Mouse (Mus musculus) C2C12 (cell line): ENCODE data around the gene Cxadr.

Source experiments
- CEBPB ChIP-seq: IDR thresholded peaks from one replicate; pipeline ENCODE4 v1.6.1; 2011; ENCODE audit warnings: low read depth, mild to moderate bottlenecking, control low read depth, moderate library complexity
- CTCF ChIP-seq: IDR thresholded peaks from one replicate; pipeline ENCODE4 v1.5.1; 2011; ENCODE audit not compliant: control insufficient read depth, insufficient read depth, insufficient read length
- FOSL1 ChIP-seq: IDR thresholded peaks from one replicate; pipeline ENCODE4 v1.8.0; 2011; ENCODE audit warnings: mild to moderate bottlenecking, low read length; ENCODE audit not compliant: poor library complexity, insufficient read depth, severe bottlenecking
- MAX ChIP-seq: IDR thresholded peaks from one replicate; pipeline ENCODE4 v1.6.1; 2011; ENCODE audit warnings: mild to moderate bottlenecking, control low read depth
- MYOD1 ChIP-seq: IDR thresholded peaks from one replicate; pipeline ENCODE4 v1.6.1; 2011; ENCODE audit warnings: low read depth; ENCODE audit not compliant: control insufficient read depth, insufficient read length
- USF1 ChIP-seq: IDR thresholded peaks from one replicate; pipeline ENCODE4 v1.6.1; 2011; ENCODE audit warnings: low read depth, mild to moderate bottlenecking, control low read depth, moderate library complexity

DNA sequence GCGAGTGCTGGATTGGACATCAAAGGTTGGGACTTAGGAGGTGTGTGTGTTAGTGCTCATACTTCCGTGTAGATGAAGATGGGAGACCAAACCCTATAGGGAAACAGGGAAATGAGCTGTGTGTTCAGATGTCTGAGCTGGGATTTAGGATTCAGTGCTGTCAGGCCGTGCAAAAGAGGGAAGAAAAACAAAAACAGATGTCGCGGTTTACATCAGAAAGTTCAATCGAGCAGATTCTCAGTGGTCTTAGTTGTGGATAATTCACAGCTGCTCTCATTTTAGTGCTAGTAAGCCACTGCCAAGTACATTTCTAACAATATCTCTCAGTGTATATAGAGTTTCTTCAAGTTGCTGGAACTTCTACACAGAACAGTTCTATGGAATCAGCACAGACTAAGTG lies 42.5 kb downstream of the Cxadr start:
- no peak for TF ChIP-seq CTCF
- no peak for TF ChIP-seq FOSL1
- no peak for TF ChIP-seq MAX
- TF ChIP-seq MYOD1 = no peak
- no peak for TF ChIP-seq USF1
- no peak for TF ChIP-seq CEBPB
